Mouse (Mus musculus) embryonic fibroblast, embryonic 13.5 days (primary cell): ENCODE results near the gene Foxp1. TPM values are rescaled to one million over a fixed set of nuclear protein-coding genes. Genes with fewer than 3 reads are reported as not detected.

ENCODE experiments used
- H3K27ac ChIP-seq: 2 replicates; pipeline ENCODE4 v1.5.1; 2012; ENCODE audit warnings: low read length, control low read depth, inconsistent platforms; ENCODE audit not compliant: insufficient read depth
- H3K4me1 ChIP-seq: 2 replicates; pipeline ENCODE4 v1.6.1; 2011; ENCODE audit warnings: low read length; ENCODE audit not compliant: control insufficient read depth, insufficient read depth
- H3K4me3 ChIP-seq: 2 replicates; pipeline ENCODE4 v1.5.1; 2011; ENCODE audit warnings: mild to moderate bottlenecking, control low read depth, low read length; ENCODE audit not compliant: insufficient read depth
- CTCF ChIP-seq: IDR thresholded peaks from 2 replicates; pipeline ENCODE4 v1.5.1; 2011; ENCODE audit warnings: mild to moderate bottlenecking, control low read depth, low read length, moderate library complexity, borderline replicate concordance; ENCODE audit not compliant: insufficient read depth
- POLR2A ChIP-seq: IDR thresholded peaks from 2 replicates; pipeline ENCODE4 v1.6.1; 2011; ENCODE audit warnings: low read depth, mild to moderate bottlenecking, control low read depth, low read length, moderate library complexity
- polyA plus RNA-seq: library from polyadenylated mRNA; stranded (reverse); fragments of >200 nt; gene quantifications from 2 replicates; pipeline ENCODE4 v1.2.4, GENCODE M21; 2011; ENCODE audit warnings: low read depth; ENCODE audit not compliant: missing spikeins, insufficient read length

Gene Foxp1
- polyA plus RNA-seq, 1 experiment = 137 TPM

DNA sequence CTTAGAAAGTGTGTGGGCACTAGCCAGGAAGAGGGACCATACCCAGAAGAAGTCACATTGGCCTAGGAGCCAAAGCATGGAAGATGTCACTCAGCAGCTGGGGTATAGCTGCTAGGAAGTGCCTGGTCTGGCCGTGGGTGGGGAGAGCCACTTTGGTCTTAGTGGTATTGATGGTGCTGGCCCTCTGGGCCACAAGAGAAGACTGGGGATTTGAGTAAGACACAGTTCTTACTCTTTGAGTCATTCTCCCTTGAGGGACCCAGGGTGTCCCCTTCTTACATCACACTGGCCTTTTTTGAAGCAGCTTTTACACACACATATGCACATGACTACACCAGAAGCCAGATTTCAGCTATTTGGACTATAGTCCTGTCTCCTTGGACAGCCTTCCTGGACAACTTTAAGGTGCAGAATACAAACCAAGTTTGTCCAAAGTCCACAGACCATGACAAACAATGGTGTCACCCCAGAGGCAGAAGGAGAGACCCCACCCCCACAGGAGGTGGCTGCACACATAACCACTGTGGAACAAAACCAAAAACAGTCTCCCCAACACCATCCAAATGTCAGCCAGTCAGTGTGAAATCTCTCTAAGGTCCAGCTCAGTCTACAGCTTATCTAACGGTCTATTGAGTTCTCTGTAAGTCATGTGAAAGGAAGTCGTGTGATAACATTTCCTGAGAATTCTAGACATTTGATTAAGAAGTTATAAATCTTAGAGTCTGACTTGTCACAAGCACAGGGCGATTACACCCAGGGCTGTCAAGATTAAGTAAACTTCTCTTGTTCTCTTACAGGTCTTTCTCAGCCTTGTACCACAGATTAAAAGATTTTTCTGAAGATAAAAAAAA is 333.9 kb downstream of the Foxp1 start:
- no peaks in the 10 kb centered on the region; the same call in 1 of the 2 replicates for H3K4me1 ChIP-seq
- peak overlapping the region; percentile 1; the same call in 1 of the 2 replicates for H3K27ac ChIP-seq
- TF ChIP-seq POLR2A = no peak
- H3K4me3 ChIP-seq = no peak overlapping the region

DNA sequence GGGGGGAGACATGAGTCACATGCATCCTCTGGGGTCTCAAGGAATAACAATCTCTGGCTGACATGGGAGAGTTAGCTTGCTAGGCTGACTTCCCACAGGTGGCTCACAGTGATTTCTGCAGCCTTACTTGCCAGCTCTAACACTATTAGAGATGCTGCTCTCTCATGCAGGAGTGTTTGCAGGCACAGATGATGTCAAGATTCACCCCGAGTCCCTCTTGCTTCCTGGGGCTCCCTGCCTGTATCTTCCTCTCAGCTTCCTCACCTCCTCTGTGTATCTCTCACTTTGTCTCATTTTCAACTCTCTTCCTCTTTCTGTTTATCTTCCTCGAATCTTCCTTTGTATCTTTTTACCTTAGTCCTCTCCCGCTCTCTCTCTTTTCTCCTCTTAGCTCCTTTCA is 334.6 kb downstream of the Foxp1 start:
- Histone ChIP-seq H3K4me3 (no peak overlapping the region), H3K27ac (no peak overlapping the region), H3K4me1 (no peaks in the 10 kb centered on the region; the same call in 1 of the 2 replicates)
- TF ChIP-seq POLR2A (no peak), CTCF (no peak)

DNA sequence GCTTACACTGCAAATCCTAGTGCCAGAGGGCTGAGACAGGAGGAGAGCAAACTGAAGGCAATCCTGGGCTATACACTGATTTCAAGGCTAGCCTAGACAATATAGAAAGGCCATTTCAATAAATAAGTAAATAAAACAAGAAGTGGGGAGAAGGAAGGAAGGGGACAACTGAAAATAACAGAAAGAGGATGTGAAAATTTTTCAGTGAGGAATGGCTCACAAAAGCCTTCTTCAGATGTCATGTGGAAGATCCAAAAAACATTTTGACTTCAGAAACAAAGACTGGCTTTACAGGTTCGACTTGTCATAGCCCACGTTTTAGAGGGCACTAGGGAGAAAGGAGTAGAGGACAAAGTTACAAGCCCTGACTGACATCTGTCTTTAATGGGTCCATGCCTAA is 335.1 kb downstream of the Foxp1 start:
- no peak overlapping the region for H3K4me3 ChIP-seq
- H3K27ac ChIP-seq = no peak overlapping the region
- TF ChIP-seq CTCF = no peak
- TF ChIP-seq POLR2A = no peak
- H3K4me1 ChIP-seq = no peaks in the 10 kb centered on the region; the same call in 1 of the 2 replicates

DNA sequence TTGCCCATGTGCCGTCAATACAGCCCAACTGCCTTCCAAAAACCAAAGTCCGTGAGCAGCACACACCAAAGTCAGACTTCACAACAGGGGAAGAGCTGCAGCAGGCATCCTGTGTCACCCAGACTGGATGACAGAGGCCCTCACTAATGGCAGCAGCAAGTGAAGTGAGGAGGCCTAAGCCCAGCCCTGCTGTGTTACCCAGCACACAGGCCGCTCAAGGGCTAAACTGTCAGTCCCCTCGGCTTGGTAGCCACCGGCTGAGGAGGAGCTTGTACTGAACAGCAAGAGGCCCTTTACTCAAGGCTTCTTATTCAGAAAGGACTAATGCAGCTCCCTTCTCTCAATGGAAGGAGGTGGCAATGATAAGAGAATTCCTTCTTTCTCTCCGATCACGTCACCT is 336.0 kb downstream of the Foxp1 start:
- Histone ChIP-seq H3K4me1 (no peaks in the 10 kb centered on the region; the same call in 1 of the 2 replicates), H3K4me3 (no peak overlapping the region), H3K27ac (no peak overlapping the region)
- TF ChIP-seq CTCF (no peak), POLR2A (no peak)

DNA sequence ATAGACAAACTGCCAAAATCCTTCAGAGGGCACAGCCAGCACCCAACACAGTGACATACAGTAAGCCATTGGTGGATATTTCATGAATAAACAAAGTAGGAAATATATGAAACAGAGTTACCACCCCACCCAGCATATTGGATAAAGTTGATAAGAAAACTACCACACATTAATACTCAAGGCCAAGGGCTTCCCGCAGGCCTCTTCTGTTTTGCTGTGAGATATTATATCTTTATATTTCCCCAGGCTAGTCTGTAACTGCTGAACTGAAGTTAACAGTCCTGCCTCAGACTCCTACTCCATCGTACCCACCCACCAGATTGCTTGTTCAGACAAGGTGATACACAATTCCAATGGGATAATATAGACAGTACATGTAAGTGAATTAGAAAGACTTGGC is 336.7 kb downstream of the Foxp1 start:
- Histone ChIP-seq H3K4me3 (no peak overlapping the region), H3K27ac (no peak overlapping the region), H3K4me1 (no peaks in the 10 kb centered on the region; the same call in 1 of the 2 replicates)
- TF ChIP-seq CTCF (no peak), POLR2A (no peak)

DNA sequence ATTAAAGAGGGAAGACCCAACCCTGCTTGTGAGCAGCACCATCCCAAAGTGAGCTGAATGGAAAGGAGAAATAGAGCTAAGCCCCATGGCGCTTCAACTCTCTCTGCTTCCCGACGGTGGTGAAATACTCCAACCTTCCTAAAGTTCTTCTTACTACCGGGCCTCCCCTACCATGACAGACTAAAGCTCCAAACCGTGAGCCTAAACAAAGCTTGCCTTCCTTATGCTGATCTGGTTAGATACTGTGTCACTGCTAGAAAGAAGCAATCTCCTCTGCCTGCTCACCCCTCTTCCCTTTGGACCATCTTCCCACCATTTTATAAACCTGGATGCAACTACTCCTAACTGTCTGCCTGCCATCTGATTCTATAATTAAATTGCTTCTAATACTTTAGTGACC is 338.5 kb downstream of the Foxp1 start:
- TF ChIP-seq POLR2A (no peak), CTCF (no peak)
- no peaks in the 10 kb centered on the region; the same call in 1 of the 2 replicates for H3K4me1 ChIP-seq

DNA sequence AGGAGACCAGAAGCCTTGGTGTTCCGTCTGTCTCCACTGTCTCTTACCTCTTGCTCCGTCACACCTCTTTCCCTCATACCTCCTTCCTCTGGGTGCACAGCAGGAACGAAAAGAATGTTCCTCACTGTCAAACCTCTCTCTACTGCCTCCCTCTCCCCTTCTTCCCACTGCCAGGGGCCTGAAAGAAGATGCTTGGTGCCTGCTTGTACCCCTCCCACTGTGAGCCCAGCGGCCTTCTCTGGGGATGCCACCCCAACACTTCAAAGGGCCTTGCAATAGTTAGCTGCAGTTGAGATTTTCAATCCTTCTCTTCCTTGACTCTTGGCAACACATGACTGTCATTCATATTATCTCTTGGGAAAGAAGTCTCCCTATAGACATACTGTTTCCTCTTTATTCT is 339.7 kb downstream of the Foxp1 start:
- no peak overlapping the region for H3K4me3 ChIP-seq
- TF ChIP-seq CTCF (no peak), POLR2A (no peak)
- H3K4me1 ChIP-seq = no peaks in the 10 kb centered on the region
- H3K27ac ChIP-seq = no peak overlapping the region

More for the DNA sequence above, 338.5 kb downstream of the Foxp1 start:
- Histone ChIP-seq H3K4me3 (no peak overlapping the region), H3K27ac (no peak overlapping the region)

DNA sequence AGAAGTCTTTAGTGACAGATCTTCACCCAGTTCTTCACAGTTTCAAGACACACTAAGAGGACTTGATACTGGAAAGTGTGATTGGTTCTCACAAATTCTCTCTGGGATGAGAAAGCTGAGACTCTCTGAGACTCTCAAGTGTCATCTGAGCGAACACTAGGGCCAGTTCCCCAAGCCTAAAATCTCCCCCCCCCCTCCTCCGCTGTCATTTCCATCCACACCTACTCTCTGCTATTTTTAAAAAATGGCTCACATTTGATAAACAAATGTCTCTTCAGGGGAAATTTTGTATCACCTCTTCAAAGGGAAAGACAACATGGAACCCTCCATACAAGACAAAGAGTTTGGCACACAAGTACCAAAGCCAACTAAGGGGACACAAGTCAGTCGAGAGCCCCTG is 346.3 kb downstream of the Foxp1 start:
- Histone ChIP-seq H3K4me3 (no peak overlapping the region), H3K27ac (no peak overlapping the region), H3K4me1 (peaks cover 7% of the 10 kb centered on the region)
- TF ChIP-seq CTCF (no peak), POLR2A (no peak)

DNA sequence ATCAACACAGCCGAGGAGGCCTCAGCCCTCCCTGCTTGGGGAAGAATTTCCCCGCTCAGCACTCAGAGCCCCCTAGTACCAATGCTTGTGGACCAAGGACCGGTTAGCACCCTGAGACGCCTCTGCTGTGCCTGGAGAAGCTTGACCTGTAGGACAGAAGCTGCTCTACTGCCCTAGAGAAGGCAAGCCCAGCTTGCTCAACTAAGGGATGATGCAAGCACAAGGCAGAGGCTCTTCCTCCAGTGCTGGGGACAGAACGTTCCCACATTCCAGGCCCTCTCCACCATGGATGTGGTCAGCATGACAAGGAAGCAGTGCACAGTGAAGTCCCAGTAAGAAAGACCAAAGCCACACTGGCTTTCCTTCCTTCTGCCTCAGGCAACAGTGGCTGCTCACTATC is 347.1 kb downstream of the Foxp1 start:
- H3K27ac ChIP-seq = no peak overlapping the region
- TF ChIP-seq POLR2A (no peak), CTCF (no peak)
- H3K4me1 ChIP-seq = peaks cover 7% of the 10 kb centered on the region
- no peak overlapping the region for H3K4me3 ChIP-seq

DNA sequence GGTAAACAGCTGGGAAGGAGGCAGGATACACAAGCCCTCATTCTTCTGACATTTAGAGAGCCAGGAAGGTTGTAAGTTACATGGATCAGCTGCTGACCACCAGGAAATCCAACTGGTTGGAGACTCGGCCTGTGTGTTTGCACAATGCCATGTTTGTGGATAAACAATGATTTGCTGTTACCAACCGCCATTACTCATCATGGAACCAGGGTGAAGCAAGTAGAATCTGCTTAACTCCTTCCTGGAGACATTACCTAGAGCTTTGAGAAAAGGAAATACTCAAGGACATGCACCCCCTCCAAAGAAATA is 348.7 kb downstream of the Foxp1 start:
- no peak overlapping the region for H3K4me3 ChIP-seq
- H3K27ac ChIP-seq = no peak overlapping the region

More for the DNA sequence above, 348.7 kb downstream of the Foxp1 start:
- peaks cover 7% of the 10 kb centered on the region for H3K4me1 ChIP-seq
- no peak for TF ChIP-seq CTCF
